Mouse (Mus musculus): ENCODE results near the gene Ngf.

DNA sequence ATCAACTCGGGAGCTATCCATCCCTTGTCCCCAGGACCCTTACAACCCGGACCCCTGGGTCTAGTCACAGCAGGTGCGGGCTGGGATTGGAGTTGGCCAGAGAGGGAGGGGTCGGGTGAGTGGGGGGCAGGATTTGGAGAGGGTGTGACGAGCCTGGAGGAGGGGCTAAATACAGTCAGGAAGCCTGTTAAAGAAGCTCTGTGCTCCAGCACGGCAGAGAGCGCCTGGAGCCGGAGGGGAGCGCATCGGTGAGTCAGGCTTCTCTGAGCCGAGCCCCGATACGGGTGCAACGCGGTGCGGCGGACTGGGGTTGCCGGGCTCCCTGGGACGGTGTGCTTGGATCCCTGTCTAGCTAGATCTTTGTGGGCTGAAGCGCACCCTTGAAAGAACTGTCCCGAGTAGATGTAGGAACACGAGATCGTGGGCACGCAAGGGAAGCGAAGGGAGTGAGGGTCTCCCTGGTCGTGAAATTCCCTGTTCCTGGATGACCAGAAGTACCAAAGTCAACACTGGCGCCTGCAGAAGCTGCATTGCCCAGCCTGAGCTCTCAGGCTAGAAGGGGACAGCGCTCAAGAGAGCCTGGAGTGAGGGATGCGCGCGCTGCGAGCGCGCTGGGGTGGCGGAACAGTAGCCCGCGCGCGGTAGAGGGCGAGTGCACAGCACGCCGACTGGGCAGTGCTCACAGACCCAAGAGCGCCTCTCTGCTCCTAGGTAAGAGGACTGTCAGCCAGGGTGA is at the start of gene Ngf:
- no peak for TF ChIP-seq POLR2A (IDR thresholded peaks at IDR 0.05; ENCODE audit: borderline replicate concordance, insufficient read depth, low read length)
- TF ChIP-seq CTCF (IDR thresholded peaks at IDR 0.05; ENCODE audit: borderline replicate concordance, insufficient read depth, low read depth, low read length): no peak
